Mouse (Mus musculus) cerebellum, adult 18-20 months (tissue): ENCODE data around the gene Gstm3.
A peak's percentile ranks its signal among the peaks of the same experiment; 100 is the strongest.
"Not testable (repeated sequence)": the region's sequence is repeated elsewhere in the genome, so short reads cannot be mapped to it uniquely, and the experiment has no call there.

ENCODE experiments used
- DNase-seq, 2 experiments: peaks; one replicate each; pipeline ENCODE4 v3.0.0; 2021

Gstm3 gene

DNA sequence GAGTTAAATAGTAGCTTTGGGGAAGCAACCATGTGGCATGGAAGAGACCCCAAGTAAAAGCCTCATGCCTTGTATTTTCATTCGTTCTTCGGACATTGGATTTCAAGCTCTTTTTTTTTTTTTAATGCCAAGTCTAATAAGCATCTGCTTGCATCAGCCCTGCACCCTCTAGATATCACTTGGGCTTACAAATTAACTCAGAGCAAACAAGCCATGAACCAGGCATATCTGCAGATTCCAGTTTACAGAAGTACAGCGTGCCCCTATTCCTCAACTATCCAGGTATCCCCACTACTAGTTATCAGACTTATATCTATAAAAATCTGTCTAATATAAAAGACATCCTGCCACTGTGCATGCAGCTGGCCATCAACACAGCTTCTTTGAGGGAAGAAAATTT, 3.0 kb upstream of the Gstm3 start:
- DNase-seq, result no peak

DNA sequence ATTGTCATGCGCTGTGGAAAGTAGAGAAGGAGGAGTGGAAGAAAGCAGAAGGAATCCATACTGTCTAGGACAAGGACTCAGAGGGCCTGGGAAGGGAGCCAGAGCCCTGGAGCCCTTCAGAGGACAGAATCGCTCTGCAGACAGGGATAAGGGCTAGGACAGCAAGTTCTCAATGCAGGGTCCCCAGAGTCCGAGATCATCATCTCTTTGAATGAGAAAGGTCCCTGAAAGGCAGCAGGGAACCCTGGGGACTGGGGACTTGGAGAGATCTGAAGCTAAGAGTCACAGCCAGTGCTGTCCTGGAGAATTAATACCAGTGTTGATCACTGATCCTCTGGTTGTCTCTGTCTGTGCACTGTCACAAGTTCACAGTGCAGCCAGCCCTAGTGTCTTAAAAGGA, 2.0 kb upstream of the Gstm3 start:
- DNase-seq, result not testable (repeated sequence)

DNA sequence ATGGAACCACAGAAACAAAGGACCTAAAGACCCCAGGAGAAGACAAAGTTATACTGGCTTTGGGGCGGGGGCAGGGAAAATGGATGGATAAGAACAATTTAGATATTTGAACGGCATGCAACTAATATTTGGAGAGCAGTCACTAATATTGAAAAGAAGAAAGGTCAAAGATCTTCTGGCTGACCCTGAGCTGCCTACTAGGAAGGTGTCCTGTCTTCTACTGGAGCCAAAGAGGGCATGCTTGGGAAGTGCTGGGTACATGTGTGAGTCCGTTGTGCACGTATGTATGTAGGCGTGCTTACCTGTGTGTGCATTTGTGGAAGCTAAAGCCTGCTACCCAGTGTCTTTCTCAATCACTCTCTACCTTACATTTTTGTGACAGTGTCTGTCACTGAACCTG, 2.5 kb downstream of the Gstm3 start:
- DNase-seq, result no peak

DNA sequence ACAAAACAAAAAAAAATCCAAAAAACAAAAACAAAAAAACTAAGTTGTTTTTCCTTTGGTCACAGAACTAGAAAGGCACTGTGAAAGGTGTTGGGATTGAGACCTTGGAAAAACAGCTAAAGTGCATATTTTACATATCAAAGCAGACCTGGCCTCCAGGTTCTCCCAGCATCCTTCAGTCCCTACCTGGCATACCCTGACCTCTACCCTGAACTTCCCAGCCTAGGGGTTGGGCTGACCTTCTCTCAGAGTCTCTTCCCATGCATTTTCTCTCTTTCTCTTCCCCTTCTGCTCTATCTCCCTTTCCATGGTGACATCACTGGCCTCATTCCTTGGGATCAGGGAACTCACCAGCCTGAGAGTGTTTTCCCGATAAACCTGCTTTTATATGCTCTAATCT, 3.5 kb downstream of the Gstm3 start:
- no peak for DNase-seq

DNA sequence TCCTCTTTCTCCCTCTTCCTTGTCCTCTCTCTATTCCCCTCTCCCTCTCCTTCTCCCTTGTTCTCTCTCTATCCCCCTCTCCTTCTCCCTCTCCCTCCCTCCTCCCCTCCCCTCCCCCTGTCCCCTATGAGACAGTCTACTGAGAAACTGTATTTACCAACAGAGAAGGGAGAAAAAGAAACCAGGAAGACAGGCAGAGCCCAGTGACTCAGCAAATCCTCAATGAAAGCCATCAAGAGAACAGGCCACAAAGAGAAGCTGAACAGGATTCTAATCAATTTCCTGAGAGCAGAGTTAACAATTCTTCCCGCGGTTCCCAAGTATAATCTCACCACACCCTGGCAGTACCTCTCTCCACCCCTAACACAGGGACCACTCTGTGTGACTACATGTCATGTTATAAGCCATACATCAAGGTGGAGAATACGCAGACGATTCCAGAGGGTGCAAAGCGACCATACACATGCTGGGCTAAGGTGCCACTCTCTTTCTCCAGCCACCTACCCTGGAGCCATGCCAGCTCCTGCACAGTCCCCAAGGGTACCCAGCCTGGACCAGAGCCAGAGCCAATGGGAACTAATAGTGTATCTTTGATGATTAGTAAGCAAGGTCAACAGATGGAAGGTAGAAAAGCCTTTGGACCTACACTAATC, 4.3 kb downstream of the Gstm3 start:
- DNase-seq, result no peak

DNA sequence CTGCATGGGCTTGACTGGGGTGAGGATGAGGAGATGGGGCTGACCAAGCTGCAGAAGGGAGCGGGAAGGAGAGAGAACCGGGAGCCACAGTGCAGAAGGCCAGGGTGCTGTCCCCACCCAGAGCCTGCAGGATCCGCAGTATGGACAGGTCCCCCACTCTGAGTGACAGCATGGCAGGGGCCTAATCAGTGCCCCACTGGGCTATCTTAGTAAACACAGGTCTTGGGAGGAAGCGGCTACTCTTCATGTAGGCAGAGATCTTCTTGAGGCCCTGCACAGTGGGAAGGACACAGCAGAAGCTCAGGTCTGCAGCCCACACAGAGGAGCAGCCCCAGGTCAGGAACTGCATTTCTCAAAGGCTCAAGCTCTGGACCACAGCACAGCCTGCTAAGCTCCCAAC, 5.1 kb downstream of the Gstm3 start:
- no peak for DNase-seq

DNA sequence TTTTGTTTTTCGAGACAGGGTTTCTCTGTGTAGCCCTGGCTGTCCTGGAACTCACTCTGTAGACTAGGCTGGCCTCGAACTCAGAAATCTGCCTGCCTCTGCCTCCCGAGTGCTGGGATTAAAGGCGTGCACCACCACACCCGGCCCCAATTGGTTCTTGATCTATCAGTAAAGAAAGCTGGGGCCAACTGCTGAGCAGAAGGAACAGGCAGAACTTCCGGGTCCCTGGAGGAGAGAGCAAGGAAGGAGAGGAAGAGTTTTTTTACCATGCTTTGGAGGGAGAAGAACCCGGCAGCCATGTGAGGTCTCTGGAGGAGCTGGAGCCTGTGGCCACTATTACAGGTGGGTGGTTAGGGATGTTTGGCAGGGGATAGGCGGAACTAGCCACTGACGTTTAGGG, 13.8 kb downstream of the Gstm3 start:
- DNase-seq, result not testable (repeated sequence)

DNA sequence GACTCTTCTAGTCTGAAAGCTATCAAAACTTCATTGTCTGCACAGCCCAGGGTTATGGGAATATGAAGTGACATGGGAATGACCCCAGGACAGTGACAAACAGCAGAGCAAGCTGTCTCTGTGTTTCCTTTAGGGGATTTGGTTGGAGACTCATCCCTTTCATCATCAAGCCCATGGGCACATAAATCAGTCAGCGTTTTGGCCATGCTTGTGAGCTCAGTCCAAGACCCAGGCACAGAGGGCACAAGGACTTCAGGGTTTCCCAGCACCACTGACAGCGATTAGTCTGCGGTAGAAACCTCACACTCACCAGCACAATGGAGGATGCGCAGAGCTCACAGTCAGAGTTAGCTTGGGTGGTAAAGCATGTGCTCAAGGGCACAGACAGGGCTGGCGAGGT, 15.2 kb downstream of the Gstm3 start:
- DNase-seq, result no peak

DNA sequence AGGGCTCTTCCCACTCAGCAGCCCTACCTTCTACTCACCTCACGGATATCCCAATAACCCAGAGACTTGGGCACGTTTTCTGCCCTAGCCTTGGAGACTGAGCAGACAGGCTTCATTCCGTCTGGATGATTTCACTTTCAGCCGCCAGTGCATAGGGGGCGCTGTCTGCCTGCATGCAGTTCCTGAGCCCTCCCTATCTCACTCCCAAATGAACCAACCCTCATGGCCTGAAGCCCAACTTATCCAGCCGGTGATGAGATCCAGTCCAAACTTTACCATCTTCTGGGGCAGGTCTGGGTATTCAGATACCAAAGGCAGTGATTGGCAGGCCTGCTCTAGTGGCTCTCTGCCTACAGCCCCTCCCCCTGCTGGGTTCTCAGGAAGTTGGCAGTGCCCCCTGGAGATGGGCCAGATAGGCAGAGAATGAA, 15.7 kb downstream of the Gstm3 start:
- DNase-seq, result peak; percentile 33 to 34

DNA sequence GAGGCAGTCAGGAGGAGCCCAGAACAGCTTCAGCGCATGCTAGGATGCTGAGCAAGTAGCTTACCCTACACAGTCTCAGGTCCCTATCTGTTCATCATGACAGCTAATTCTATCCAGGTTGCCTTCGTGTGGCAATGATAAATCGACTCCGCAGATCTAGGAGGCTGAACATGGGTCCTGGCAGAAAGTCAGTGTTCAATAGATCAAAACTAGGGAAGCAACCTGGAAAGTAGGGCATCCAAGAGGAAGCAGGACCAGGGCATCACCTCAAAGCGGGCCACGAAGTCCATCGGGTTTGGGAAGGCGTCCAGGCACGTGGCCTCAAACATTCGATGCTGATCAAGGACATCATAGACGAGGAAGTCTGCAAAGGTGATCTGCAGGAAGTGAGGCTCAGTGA, 18.6 kb downstream of the Gstm3 start:
- DNase-seq, result no peak

DNA sequence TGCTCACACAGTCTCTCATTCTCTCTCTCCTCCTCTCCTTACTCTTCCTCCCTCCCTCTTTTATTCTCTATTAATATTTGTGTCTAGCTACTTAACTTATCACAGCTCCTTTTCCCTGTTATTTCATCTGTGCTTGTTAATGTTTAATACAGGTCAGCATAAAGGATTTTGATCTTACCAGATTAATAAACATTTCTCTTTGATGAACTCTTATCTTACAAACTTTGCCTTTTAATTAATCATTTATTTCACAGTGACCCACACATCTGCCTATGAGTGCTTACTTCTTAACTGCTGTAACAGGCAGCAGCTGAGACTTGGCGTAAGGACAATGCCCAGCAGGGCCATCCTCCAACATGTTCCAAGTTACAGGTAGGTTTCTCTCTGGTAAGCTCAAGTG, 19.6 kb downstream of the Gstm3 start:
- DNase-seq, result not testable (repeated sequence)

DNA sequence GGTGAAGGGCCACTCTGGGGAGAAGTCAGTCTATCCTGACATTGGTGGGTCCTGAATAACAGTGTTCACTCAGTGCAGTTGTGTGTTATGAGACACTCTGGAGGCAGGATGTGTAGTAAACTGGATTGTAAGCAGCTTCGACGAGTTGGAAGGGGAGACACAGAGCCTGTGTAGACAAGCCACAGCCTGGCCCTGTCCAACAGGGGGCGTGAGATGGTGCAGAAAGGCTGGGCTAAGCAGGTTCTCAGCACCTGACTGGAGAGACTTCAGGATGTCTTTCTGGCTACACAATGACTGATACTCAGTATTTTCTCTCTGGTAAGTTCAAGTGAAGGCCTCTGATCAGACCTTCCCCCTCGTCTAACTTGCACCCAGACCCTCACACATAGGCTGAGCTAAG, 23.4 kb downstream of the Gstm3 start:
- no peak for DNase-seq

DNA sequence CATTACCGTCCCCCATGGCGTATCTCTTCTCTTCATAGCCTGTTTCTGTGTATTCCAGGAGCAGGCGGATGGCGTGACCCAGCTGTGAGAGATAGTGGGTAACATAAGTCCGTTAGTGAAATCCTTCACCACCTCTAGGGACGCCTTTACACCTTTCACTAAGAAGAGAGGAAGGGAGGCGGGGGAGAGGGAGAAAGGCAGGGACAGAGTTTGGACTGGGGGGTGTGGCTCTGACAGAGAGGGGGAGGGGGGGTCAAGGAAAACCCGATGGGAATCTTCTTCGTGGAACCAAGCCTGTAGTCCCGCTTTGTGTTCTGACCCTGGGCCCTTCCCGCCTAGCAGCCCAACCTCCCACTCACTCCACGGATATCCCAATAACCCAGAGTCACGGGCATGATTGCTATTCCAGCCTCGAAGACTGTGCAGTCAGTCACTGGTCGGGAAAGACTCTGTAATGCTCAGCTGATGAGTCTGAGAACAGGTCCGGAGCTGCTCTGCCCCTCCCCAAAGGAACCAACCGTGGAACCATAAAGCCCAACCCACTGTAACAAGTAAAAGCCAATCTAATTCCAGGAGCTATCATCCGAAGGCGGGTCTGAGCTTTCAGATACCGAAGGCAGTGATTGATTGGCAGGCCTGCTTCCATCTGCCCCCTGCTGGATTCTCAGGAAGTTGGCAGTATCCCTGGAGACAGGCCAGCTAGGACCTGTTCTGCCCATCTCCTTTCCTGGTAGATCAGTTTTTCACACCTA, 25.7 kb downstream of the Gstm3 start, which contains the start of gene Gstm6:
Gstm6 (minus strand) TSS at position 511 of the 752 bp plus-strand sequence.
- DNase-seq, result no peak

DNA sequence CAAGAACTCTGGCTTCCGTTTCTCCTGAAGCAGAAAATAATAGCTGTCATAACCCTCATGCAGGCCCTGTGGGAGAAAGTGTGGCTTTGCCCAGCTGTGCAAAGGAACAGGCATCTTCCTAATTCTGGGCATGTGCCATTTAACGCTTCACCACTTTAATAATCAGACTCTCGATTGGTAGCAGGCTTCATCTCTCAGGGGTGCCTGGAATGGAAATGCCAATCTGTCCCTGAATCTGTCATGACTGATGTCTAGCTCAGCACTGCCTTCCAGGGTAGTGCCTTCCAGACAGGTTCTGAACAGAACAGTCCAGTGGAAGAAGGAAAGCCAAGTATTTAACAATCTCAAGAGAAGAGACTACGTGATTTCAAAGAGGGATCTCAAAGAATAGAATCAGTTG, 27.8 kb downstream of the Gstm3 start:
- DNase-seq, result no peak

DNA sequence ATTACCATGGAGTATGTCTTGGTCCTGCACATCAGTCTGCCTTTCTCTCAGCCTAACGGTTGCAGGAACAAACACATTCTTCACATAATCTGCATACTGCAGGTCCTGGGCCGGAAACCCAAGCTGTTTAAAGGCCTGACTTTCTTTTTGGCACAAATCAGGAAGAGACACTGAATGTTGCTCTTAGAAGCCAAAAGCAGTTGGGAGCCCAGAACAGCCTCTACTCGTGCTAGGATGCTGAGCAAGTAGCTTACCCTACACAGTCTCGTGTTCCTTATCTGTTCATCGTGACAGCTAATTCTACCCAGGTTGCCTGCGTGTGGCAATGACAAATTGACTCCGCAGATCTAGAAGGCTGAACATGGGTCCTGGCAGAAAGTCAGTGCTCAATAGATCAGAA, 28.6 kb downstream of the Gstm3 start:
- no peak for DNase-seq

DNA sequence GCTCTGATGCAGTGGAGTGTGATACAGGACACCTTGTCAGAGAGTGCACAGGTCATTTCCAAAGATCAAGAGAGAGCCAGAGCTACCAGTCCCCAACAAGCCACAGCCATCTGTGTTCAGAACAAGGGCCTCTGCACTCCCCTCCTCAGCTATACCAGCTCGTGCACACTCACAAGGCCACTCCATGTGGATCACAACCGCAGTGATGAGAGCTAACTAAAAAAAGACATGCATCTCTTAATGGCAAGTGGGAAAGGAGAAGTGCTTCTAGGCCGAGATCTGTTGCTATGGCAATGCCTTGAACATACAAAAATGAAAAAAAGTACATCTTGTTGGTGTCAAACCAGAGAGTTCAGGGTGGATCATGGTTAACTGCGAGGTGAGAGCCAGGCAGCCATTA, 29.3 kb downstream of the Gstm3 start:
- DNase-seq, result no peak

DNA sequence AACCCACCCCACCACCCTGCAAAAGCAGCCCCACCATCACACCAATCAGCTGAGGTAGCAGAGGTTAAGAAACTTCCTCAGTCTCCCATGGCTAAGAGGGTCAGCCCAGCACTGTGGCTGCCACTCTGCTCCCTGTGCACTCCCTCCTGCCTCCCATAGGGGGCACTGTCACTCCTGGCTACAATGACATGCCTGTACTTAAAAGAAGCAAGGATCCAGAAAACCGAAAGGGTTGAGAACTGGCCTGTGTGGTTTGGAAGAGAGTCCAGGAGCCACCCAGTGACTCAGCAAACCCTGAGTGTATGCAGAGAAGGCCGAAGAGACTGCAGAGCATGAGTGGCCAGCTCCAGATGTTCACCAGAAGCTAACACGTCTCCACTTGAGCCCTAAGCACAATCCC, 29.7 kb downstream of the Gstm3 start:
- DNase-seq, result peak; percentile 38 to 53

DNA sequence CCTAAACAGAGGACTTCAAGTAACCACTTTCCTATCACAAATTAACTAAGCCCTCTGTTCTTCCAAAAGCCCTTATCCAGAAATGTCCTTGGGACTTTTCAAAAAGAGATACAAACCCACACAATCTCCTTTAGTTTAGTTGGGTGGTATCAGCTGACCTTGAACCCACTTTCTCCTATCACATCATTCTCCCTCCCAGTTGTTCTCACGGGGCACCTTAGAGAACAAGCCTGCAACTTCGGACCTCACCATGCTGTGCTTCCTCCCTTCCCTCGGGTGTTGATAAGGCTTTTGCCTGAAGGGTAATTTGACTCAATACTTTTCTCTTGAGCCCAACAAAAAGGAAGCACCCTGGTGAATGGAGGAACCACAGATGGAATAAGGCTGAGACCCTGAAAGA, 33.2 kb downstream of the Gstm3 start:
- no peak for DNase-seq

DNA sequence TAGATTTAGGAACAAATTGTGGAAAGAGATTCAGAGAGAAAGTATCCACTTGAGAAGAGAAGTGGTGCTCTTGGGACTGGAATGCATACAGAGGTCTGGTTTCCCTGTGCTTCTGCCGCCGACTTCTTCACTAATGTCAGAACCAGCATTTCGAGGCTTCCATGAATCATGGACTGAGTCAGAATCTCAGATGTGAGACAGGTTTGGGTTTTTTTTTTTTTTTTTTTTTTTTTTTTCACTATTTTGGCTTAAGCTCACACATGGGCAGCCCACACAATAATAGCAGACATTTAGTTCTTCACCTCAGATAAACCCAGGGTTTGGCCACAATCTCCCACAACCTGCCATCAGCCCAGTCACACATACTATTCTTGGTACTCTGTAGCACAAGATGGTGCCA, 33.8 kb downstream of the Gstm3 start:
- DNase-seq, result no peak

DNA sequence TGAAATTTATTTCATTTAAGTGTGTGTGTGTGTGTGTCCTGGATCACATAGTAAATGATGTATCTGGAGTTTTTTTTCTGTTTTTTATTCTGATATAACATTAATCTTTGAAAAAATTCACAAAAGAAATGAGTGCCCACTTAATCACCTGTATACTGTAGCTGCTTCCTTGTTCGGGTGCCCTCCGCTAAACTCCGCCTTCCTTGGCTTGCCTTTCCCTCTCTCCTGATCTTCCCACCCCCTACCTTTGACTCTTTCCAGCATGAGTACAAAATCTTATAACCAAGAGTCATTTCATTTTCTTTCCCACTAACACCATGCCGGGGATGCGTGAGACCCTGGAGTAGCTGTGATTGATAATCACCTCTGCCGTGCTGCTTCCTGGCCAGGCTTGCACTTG, 37.0 kb downstream of the Gstm3 start:
- no peak for DNase-seq

DNA sequence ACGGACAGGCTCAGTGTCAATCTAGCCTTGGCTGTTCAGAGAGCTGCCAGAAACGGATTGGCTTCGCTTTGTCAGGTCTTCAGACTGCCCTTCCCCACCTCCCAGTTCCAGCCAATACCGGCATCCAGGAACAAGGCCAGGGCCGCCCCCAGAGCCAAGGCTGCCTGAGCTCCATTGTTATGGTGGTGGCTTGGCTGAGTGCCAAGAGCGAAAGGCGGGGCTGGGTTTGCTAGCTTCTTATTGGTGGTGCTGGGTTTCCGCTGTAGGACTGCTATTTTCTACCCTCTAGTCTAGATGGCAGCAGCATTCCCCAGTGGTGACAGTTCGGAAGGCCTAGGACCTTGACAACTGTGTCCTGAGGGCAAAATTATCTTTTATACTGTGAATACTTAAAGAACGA, 37.4 kb downstream of the Gstm3 start, which contains the start of gene Gstm7:
Gstm7 (minus strand) TSS at position 148 of the 400 bp plus-strand sequence.
- DNase-seq, result peak; percentile 89 to 91

DNA sequence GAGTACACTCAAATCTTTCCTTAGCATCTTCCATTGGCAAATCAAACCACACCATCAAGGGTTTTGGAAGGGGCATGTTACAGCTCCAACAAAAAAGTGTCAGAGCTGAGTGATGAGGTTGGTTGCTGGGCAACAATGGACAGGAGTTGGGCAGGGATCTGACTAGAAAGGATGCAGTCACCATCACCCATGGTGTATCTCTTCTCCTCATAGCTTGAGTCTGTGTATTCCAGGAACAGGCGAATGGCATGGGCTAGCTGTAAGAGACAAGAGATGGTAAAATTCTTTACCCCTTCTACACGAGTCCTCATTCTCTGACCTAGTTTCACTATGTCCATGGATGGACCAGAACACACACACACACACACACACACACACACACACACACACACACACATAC, 37.9 kb downstream of the Gstm3 start:
- DNase-seq, result no peak

DNA sequence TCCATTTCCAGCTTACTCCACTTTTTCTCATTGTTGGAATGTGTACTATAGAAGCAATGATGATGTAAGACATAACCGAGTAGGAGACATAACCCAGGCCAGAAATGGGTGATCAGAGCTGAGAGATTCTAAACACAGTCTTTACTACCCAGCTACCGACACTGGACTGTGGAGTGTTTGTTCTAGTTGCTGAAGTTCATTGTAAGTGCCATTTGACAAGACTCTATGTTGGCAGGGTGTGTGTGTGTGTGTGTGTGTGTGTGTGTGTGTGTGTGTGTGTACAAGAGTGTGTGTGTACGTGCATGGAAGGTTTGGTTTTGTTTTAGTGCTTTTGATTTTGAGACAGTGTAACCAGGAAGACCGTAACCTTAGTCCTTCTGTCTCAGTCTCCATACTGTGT, 39.4 kb downstream of the Gstm3 start:
- DNase-seq, result no peak

DNA sequence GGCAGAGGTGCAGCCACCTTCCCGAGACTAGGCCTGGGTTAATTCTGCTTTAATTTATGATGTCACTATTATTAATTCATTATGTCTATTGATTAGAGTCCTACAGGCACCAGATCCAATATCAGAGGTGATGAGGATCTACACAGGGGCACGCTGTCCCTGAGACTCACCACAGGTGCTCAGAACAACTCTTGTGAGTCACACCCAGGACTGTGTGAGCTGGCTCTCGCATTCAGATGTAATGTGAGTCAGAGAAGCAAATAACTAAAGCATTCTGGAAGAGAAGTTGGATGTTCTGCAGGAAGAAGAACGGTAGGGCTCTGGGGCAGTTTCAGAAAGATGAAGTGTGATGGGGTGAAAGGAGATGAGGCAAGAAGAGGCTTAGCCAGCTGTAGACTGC, 39.8 kb downstream of the Gstm3 start:
- no peak for DNase-seq

DNA sequence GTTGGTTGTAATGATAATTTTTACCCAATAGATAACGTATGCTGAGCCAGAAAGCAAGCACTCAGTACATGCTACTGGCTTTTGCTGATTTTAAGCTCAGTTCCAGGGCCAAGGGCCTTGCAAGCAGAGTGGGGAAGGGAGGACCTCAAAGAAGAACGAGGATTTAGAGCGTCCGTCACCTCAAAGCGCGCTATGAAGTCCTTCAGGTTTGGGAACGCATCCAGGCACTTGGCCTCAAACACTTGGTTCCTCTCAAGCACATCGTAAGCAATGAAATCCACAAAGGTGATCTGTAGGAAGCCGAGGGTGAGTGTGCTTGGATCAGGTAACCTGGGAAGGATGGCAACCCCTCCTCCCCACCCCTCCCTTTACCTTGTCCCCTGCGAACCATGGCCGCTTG, 40.4 kb downstream of the Gstm3 start:
- DNase-seq, result no peak
